Mouse (Mus musculus): ENCODE data around the gene Rsbn1.
A peak's percentile ranks its signal among the peaks of the same experiment; 100 is the strongest.

Rsbn1 gene

GRCm38 (mm10) chr3:103914010-103914669 lies at the start of gene Rsbn1:
Rsbn1 (plus strand) TSS chr3:103914120.
- peak; percentile 100 for DNase-seq (ENCODE audit: inconsistent ontology term)

GRCm38 (mm10) chr3:103864200-103864599 lies 49.7 kb upstream of the Rsbn1 start:
- no peak for DNase-seq (ENCODE audit: inconsistent ontology term)

GRCm38 (mm10) chr3:103867424-103867971 lies 46.4 kb upstream of the Rsbn1 start:
- no peak for DNase-seq (ENCODE audit: inconsistent ontology term)

- DNase-seq (ENCODE audit: inconsistent ontology term): no peak
Measured at GRCm38 (mm10) chr3:103868008-103868407, 45.9 kb upstream of the Rsbn1 start.

- no peak for DNase-seq (ENCODE audit: inconsistent ontology term)
Measured at GRCm38 (mm10) chr3:103872663-103873098, 41.2 kb upstream of the Rsbn1 start.

- DNase-seq (ENCODE audit: inconsistent ontology term): no peak
Measured at GRCm38 (mm10) chr3:103874329-103874728, 39.6 kb upstream of the Rsbn1 start.

GRCm38 (mm10) chr3:103885946-103886345 lies 28.0 kb upstream of the Rsbn1 start:
- DNase-seq (ENCODE audit: inconsistent ontology term): no peak

GRCm38 (mm10) chr3:103887581-103887980 lies 26.3 kb upstream of the Rsbn1 start:
- peak; percentile 68 for DNase-seq (ENCODE audit: inconsistent ontology term)

GRCm38 (mm10) chr3:103893374-103893773 lies 20.5 kb upstream of the Rsbn1 start:
- DNase-seq (ENCODE audit: inconsistent ontology term): no peak

- no peak for DNase-seq (ENCODE audit: inconsistent ontology term)
Measured at GRCm38 (mm10) chr3:103904705-103905104, 9.2 kb upstream of the Rsbn1 start.

GRCm38 (mm10) chr3:103907335-103908030 lies 6.4 kb upstream of the Rsbn1 start:
- no peak for DNase-seq (ENCODE audit: inconsistent ontology term)

GRCm38 (mm10) chr3:103908781-103909180 lies 5.1 kb upstream of the Rsbn1 start:
- no peak for DNase-seq (ENCODE audit: inconsistent ontology term)

- DNase-seq (ENCODE audit: inconsistent ontology term): no peak
Measured at GRCm38 (mm10) chr3:103913451-103913961, 414 bp upstream of the Rsbn1 start.

- peak; percentile 66 for DNase-seq (ENCODE audit: inconsistent ontology term)
Measured at GRCm38 (mm10) chr3:103914732-103915508, 1.0 kb downstream of the Rsbn1 start.

- DNase-seq (ENCODE audit: inconsistent ontology term): no peak
Measured at GRCm38 (mm10) chr3:103915509-103915896, 1.6 kb downstream of the Rsbn1 start.

- DNase-seq (ENCODE audit: inconsistent ontology term): no peak
Measured at GRCm38 (mm10) chr3:103916205-103916838, 2.4 kb downstream of the Rsbn1 start.

GRCm38 (mm10) chr3:103916839-103917237 lies 2.9 kb downstream of the Rsbn1 start:
- DNase-seq (ENCODE audit: inconsistent ontology term): no peak

GRCm38 (mm10) chr3:103920094-103920493 lies 6.2 kb downstream of the Rsbn1 start:
- DNase-seq (ENCODE audit: inconsistent ontology term): no peak

- DNase-seq (ENCODE audit: inconsistent ontology term): no peak
Measured at GRCm38 (mm10) chr3:103925302-103925701, 11.4 kb downstream of the Rsbn1 start.

- DNase-seq (ENCODE audit: inconsistent ontology term): peak; percentile 64
Measured at GRCm38 (mm10) chr3:103927511-103927910, 13.6 kb downstream of the Rsbn1 start.

- peak; percentile 65 for DNase-seq (ENCODE audit: inconsistent ontology term)
Measured at GRCm38 (mm10) chr3:103944794-103945562, 31.1 kb downstream of the Rsbn1 start.
